Mouse (Mus musculus): ENCODE measurements around the gene Pip4k2a. TPM values are rescaled to one million over a fixed set of nuclear protein-coding genes. Genes with fewer than 3 reads are reported as not detected.

Gene Pip4k2a
- polyA plus RNA-seq, 1 experiment = 10.4 TPM

- Histone ChIP-seq H3K4me3 (no peak overlapping the region), H3K79me2 (ENCODE audit: control insufficient read depth, insufficient read depth) (peaks cover 23% of the 10 kb centered on the region), H3ac (ENCODE audit: control insufficient read depth, insufficient read length) (no peak overlapping the region), H3K4me2 (ENCODE audit: low read depth) (no peak overlapping the region), H3K36me3 (ENCODE audit: control insufficient read depth, insufficient read depth) (no peaks in the 10 kb centered on the region), H3K27me3 (ENCODE audit: control insufficient read depth, insufficient read depth, insufficient read length) (no peaks in the 10 kb centered on the region)
- no peak for TF ChIP-seq REST (IDR thresholded peaks at IDR 0.05; ENCODE audit: insufficient read depth, insufficient read length)
- no peak for TF ChIP-seq MYOG (IDR thresholded peaks at IDR 0.05; ENCODE audit: control insufficient read depth in 1 of 3, insufficient read depth in 1 of 3, insufficient read length in 2 of 3, low read depth in 2 of 3)
- no peak for TF ChIP-seq CEBPB (IDR thresholded peaks at IDR 0.05; ENCODE audit: insufficient read depth, poor library complexity, severe bottlenecking)
- TF ChIP-seq MYOD1 (IDR thresholded peaks at IDR 0.05; ENCODE audit: control insufficient read depth in 1 of 3, insufficient read length in 2 of 3, low read depth in 2 of 3) = no peak
- no peak for TF ChIP-seq POLR2AphosphoS2 (IDR thresholded peaks at IDR 0.05; ENCODE audit: insufficient read length, low read depth)
- TF ChIP-seq SRF (IDR thresholded peaks at IDR 0.05; ENCODE audit: control insufficient read depth, insufficient read length, low read depth) = no peak
- TF ChIP-seq POLR2A (IDR thresholded peaks at IDR 0.05; ENCODE audit: insufficient read length, low read depth) = no peak
- TF ChIP-seq TCF12 (IDR thresholded peaks at IDR 0.05; ENCODE audit: insufficient read depth, poor library complexity, severe bottlenecking) = no peak
- no peak for TF ChIP-seq USF1 (IDR thresholded peaks at IDR 0.05; ENCODE audit: low read depth)
- no peak for TF ChIP-seq TCF3 (IDR thresholded peaks at IDR 0.05; ENCODE audit: insufficient read length, low read depth)
- no peak for TF ChIP-seq MAX (IDR thresholded peaks at IDR 0.05; ENCODE audit: low read depth)
- no peak for TF ChIP-seq E2F4 (IDR thresholded peaks at IDR 0.05; ENCODE audit: insufficient read depth)
These were observed 21.8 kb downstream of the Pip4k2a start for GRCm38 (mm10) chr2:18976175-18976574.

GRCm38 (mm10) chr2:18974882-18975645 lies 22.9 kb downstream of the Pip4k2a start:
- no peak overlapping the region for H3ac ChIP-seq (ENCODE audit: control insufficient read depth, insufficient read length)
- TF ChIP-seq SRF (IDR thresholded peaks at IDR 0.05; ENCODE audit: control insufficient read depth, insufficient read length, low read depth) = no peak
- no peak for TF ChIP-seq USF1 (IDR thresholded peaks at IDR 0.05; ENCODE audit: low read depth)
- TF ChIP-seq CEBPB (IDR thresholded peaks at IDR 0.05; ENCODE audit: insufficient read depth, poor library complexity, severe bottlenecking) = no peak
- no peak for TF ChIP-seq TCF12 (IDR thresholded peaks at IDR 0.05; ENCODE audit: insufficient read depth, poor library complexity, severe bottlenecking)
- TF ChIP-seq REST (IDR thresholded peaks at IDR 0.05; ENCODE audit: insufficient read depth, insufficient read length) = no peak
- TF ChIP-seq TCF3 (IDR thresholded peaks at IDR 0.05; ENCODE audit: insufficient read length, low read depth) = no peak
- TF ChIP-seq E2F4 (IDR thresholded peaks at IDR 0.05; ENCODE audit: insufficient read depth) = no peak
- no peak for TF ChIP-seq MYOD1 (IDR thresholded peaks at IDR 0.05; ENCODE audit: control insufficient read depth in 1 of 3, insufficient read length in 2 of 3, low read depth in 2 of 3)
- no peak for TF ChIP-seq MAX (IDR thresholded peaks at IDR 0.05; ENCODE audit: low read depth)
- no peaks in the 10 kb centered on the region for H3K27me3 ChIP-seq (ENCODE audit: control insufficient read depth, insufficient read depth, insufficient read length)
- peaks cover 23% of the 10 kb centered on the region for H3K79me2 ChIP-seq (ENCODE audit: control insufficient read depth, insufficient read depth)
- no peak overlapping the region for H3K4me3 ChIP-seq
- no peak overlapping the region for H3K4me2 ChIP-seq (ENCODE audit: low read depth)
- no peaks in the 10 kb centered on the region for H3K36me3 ChIP-seq (ENCODE audit: control insufficient read depth, insufficient read depth)

- Histone ChIP-seq H3K36me3 (ENCODE audit: control insufficient read depth, insufficient read depth) (no peaks in the 10 kb centered on the region), H3K4me2 (ENCODE audit: low read depth) (no peak overlapping the region), H3ac (ENCODE audit: control insufficient read depth, insufficient read length) (no peak overlapping the region), H3K27me3 (ENCODE audit: control insufficient read depth, insufficient read depth, insufficient read length) (no peaks in the 10 kb centered on the region), H3K4me3 (no peak overlapping the region), H3K79me2 (ENCODE audit: control insufficient read depth, insufficient read depth) (peaks cover 16% of the 10 kb centered on the region)
- TF ChIP-seq TCF12 (IDR thresholded peaks at IDR 0.05; ENCODE audit: insufficient read depth, poor library complexity, severe bottlenecking) (no peak), USF1 (IDR thresholded peaks at IDR 0.05; ENCODE audit: low read depth) (no peak), REST (IDR thresholded peaks at IDR 0.05; ENCODE audit: insufficient read depth, insufficient read length) (no peak), MYOD1 (IDR thresholded peaks at IDR 0.05; ENCODE audit: control insufficient read depth in 1 of 3, insufficient read length in 2 of 3, low read depth in 2 of 3) (no peak), MAX (IDR thresholded peaks at IDR 0.05; ENCODE audit: low read depth) (no peak), POLR2AphosphoS2 (IDR thresholded peaks at IDR 0.05; ENCODE audit: insufficient read length, low read depth) (no peak), E2F4 (IDR thresholded peaks at IDR 0.05; ENCODE audit: insufficient read depth) (no peak), TCF3 (IDR thresholded peaks at IDR 0.05; ENCODE audit: insufficient read length, low read depth) (no peak), SRF (IDR thresholded peaks at IDR 0.05; ENCODE audit: control insufficient read depth, insufficient read length, low read depth) (no peak), CEBPB (IDR thresholded peaks at IDR 0.05; ENCODE audit: insufficient read depth, poor library complexity, severe bottlenecking) (no peak), POLR2A (IDR thresholded peaks at IDR 0.05; ENCODE audit: insufficient read length, low read depth) (no peak), MYOG (IDR thresholded peaks at IDR 0.05; ENCODE audit: control insufficient read depth in 1 of 3, insufficient read depth in 1 of 3, insufficient read length in 2 of 3, low read depth in 2 of 3) (no peak)
These were observed 26.4 kb downstream of the Pip4k2a start for GRCm38 (mm10) chr2:18971564-18971963.

GRCm38 (mm10) chr2:18970461-18970860 lies 27.5 kb downstream of the Pip4k2a start:
- Histone ChIP-seq H3K36me3 (ENCODE audit: control insufficient read depth, insufficient read depth) (no peaks in the 10 kb centered on the region), H3K79me2 (ENCODE audit: control insufficient read depth, insufficient read depth) (peaks cover 21% of the 10 kb centered on the region), H3ac (ENCODE audit: control insufficient read depth, insufficient read length) (no peak overlapping the region), H3K4me2 (ENCODE audit: low read depth) (no peak overlapping the region), H3K4me3 (no peak overlapping the region), H3K27me3 (ENCODE audit: control insufficient read depth, insufficient read depth, insufficient read length) (no peaks in the 10 kb centered on the region)
- TF ChIP-seq POLR2AphosphoS2 (IDR thresholded peaks at IDR 0.05; ENCODE audit: insufficient read length, low read depth) (no peak), MYOD1 (IDR thresholded peaks at IDR 0.05; ENCODE audit: control insufficient read depth in 1 of 3, insufficient read length in 2 of 3, low read depth in 2 of 3) (no peak), SRF (IDR thresholded peaks at IDR 0.05; ENCODE audit: control insufficient read depth, insufficient read length, low read depth) (no peak)

Data from myocyte (in vitro differentiated cells).